Mouse (Mus musculus): Measurements from ENCODE around the gene Osmr. TPM values are rescaled to one million over a fixed set of nuclear protein-coding genes. Genes with fewer than 3 reads are reported as not detected.

The Osmr gene
- 1 to 10 TPM; 3.0 to 4.1 TPM for total RNA-seq (2021)
- long read RNA-seq, experiment 1, partial matches to known transcripts = 1 of 3 reads
- long read RNA-seq, experiment 1, other reads (novel, unspliced or antisense) = 2 of 3 reads
- long read RNA-seq, experiment 2, partial matches to known transcripts = 2 of 2 reads
- long read RNA-seq, experiment 2, other reads (novel, unspliced or antisense) = 0 of 2 reads

GRCm38 (mm10) chr15:6874601-6875019 is at the start of gene Osmr:
Osmr (minus strand) TSS chr15:6874969.
- DNase-seq = no peak
- intact Hi-C loops (cut with DNase I) = no loop called here

GRCm38 (mm10) chr15:6919406-6919805 is 44.6 kb upstream of the Osmr start:
- DNase-seq = no peak
- intact Hi-C loops (cut with DNase I) = loop anchor here (5.0 kb wide), 1 partner anchor 43 kb away; no protein-coding TSS in a partner anchor

DNA sequence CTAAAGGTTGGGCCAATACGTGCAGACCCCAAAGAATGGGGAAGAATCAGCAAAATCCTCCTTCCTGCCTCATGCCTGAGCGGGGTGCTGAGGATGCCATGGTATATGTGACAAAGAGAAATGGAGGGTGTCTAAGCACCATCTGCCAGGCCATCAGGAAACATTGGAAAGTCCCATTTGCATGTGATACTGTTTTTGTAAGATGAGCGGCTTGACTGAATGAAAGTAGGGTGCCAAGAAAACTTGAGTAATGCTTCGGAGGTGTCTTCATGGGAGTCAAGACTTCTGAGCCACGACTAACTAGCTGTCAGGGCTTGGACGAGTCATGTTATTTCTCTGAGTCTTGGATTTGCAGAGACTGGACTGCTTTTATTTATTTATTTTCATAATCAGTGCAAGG is 39.4 kb upstream of the Osmr start:
- intact Hi-C loops (cut with DNase I) = loop anchor here (5.0 kb wide), 1 partner anchor 88 kb away; no protein-coding TSS in a partner anchor
- no peak for DNase-seq

- DNase-seq = peak; percentile 88 to 89
- intact Hi-C loops (cut with DNase I) = loop anchor here (1.0 to 5.0 kb wide), 5 partner anchors 93 to 533 kb away; no protein-coding TSS in a partner anchor
Measured at GRCm38 (mm10) chr15:6909669-6910068, 34.9 kb upstream of the Osmr start.

DNA sequence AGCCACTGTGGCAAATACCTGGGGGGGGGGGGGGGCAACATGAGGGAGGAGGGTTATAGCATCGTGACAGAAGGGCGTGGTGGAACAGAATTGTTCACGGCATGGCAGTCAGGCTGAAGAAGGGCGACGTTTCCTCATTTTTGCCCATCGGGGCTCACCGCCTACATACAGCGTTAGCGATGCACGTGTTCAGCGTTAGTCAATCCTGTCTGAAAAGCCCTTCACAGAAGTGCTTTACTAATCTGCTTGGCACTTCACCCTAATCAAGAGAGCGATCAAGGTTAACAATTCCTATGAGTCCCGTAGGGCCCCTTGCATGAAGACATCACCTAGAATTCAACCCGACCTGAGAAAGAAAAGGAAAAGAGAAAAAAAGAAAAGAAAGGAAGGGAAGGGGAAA is 34.3 kb upstream of the Osmr start:
- intact Hi-C loops (cut with DNase I) = loop anchor here (1.0 to 5.0 kb wide), 4 partner anchors 218 to 533 kb away; no protein-coding TSS in a partner anchor

DNA sequence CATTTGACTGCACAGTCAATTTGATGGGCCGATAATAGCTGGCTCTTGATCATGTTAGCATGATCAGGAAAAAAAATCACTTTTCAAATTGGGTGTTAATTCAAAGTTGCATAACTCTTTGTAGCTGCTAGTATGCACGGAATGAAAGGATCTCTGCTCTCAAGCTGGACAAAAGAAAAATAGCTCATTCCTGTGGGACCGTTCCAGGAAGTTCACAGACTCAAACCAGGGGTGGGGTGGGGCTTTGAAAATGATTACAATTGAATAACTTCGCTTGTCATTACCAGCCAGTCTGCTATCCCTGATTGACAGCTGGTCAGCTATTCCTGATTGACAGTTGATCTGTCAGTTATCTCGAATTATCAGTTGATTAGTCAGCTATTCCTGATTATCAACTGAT is 33.8 kb upstream of the Osmr start:
- no peak for DNase-seq
- intact Hi-C loops (cut with DNase I) = loop anchor here (2.0 to 5.0 kb wide), 3 partner anchors 219 to 534 kb away; no protein-coding TSS in a partner anchor

More for the DNA sequence above, 34.3 kb upstream of the Osmr start:
- no peak for DNase-seq

DNA sequence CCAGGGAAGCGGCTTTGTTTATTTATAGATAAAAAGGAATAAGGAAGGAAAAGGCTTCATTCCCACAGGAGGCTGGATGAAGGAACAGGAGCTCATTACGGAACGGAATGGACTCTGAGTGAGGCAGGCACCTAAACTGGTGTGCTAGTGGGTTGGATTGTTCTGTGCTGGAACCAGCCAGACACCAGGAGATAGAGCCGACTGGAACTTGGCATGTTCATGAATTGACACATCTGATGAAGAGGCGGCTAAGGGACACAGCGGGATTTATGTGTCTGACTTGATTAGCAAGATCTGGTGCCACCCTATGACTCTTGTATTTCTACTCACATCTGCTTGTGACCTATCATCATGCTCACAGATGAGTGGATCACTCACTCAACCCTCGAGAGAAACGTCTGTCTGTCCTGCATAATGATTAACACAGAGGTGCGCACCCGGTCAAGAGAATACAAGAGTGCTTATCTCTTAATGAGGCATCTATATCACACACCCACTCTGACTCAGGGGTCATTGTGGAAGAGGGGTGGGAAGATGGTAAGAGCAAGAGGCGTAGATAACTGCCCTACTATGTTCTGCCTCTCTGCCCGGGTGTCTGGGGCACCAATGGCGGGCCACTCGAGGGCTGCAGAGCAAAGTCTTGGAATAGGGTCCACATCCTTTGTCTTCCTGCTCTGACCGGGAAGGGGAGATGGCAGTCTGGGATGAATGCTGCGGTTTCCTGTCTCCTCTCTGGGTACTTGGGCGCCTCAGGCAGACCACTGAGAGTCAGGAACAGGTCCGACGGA is 31.7 kb upstream of the Osmr start:
- intact Hi-C loops (cut with DNase I) = loop anchor here (5.0 kb wide), 2 partner anchors 221 to 536 kb away; no protein-coding TSS in a partner anchor
- DNase-seq = no peak

DNA sequence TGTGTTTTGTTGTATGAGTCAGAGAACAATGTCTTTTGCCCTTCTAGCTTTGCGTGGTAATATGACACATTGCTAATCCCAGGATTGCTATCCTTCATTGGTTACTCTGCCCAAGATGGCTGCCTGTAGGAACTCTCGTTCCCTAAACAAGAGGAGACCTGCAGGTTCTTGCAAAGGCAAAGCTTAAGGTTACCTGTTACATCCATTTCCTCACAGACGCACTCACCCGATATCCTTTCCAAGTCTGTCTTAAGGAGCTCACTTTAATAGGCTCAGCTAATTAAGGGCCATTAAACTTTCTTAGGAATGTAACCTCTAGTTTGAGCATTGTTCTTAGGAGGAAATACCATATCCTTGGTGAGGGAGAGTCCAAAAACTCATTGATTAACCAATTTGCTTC is 31.0 kb upstream of the Osmr start:
- no peak for DNase-seq
- intact Hi-C loops (cut with DNase I) = loop anchor here (5.0 kb wide), 2 partner anchors 222 to 537 kb away; no protein-coding TSS in a partner anchor

DNA sequence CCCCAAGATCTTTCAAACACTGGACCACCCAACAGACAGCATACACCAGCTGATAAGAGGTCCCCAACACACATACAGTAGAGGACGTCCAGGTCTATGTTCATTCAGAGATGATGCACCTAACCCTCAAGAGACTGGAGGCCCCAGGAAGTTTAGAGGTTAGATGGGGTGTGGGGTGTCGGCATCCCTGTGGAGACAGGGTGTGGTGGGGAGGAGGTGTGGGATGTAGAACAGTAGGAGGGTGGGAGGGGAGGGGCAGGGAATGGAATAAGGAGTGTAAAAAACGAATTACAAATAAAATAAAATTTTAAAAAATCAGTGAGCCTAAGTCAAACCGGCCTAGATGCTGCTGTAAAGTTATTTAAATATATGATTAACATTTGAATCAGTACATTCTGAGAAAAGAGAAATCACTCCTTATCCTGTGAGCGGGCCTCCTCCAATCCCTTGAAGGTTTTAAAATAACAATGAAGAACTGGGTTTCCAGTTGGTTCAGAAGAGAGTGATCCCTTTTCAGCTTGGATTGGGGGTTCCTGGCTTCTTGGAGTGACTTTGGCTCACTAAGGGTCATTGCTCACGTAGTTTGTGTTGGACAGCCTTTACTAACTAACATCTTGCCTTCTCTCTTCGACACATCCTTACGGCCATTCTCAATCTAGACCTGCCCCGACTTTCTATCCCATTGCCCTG is 28.7 kb upstream of the Osmr start:
- intact Hi-C loops (cut with DNase I) = no loop called here
- DNase-seq = no peak

DNA sequence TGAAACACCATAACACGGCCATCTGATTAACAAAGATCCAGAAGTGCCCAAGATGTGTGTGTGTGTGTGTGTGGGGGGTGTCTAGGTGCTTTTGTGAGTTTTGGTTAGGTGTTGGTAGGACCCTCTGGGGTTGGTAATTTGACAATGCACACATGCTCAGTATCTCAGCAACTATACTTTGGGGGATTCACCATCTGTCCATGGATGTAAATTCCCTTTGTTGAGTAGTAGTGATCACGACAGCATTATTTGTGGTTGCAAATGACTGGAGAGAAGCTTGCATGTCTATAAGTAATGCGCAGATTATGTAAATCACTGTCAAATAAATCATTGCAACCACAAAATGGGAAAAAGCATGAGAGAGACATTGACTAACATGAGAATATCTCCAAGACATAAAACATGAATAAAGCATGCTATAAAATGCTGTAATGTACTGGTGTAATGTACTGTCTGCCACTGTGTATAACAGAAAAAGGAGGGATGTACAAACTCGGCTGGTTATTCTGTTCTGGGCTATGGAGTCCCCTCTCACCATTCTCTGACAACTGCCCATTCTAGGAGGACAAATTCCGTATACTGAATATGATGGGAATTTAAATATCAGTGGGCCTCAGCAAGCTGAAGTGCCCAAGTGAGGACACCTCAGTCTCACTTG is 27.3 kb upstream of the Osmr start:
- DNase-seq = no peak
- intact Hi-C loops (cut with DNase I) = no loop called here

- DNase-seq = no peak
- intact Hi-C loops (cut with DNase I) = no loop called here
Measured at GRCm38 (mm10) chr15:6901236-6901635, 26.5 kb upstream of the Osmr start.

DNA sequence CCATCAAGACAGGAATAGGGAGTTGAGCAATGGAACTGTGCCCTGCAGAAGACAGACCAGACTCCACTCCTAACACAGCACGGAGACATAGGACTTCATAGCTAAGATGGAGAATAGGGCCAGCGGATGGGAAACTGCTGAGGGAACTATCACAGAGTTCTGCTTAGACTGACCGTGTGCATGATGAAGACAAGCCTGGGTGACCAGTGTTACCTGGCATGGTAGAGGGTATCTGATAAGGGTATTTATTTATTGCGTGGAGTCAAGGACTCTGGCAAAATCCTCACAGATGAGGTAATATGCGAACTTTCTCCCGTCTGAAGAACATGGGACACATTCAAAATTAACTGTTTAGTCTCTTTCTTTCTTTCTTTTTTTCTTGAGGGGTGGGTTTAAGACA is 9.5 kb upstream of the Osmr start:
- no peak for DNase-seq
- intact Hi-C loops (cut with DNase I) = loop anchor here (10.0 kb wide), 1 partner anchor 259 kb away; no protein-coding TSS in a partner anchor

GRCm38 (mm10) chr15:6883816-6884215 is 9.0 kb upstream of the Osmr start:
- intact Hi-C loops (cut with DNase I) = loop anchor here (1.0 to 10.0 kb wide), 2 partner anchors 43 to 259 kb away; no protein-coding TSS in a partner anchor
- peak; percentile 40 to 45 for DNase-seq

- intact Hi-C loops (cut with DNase I) = loop anchor here (1.0 to 10.0 kb wide), 2 partner anchors 42 to 258 kb away; no protein-coding TSS in a partner anchor
- no peak for DNase-seq
Measured at GRCm38 (mm10) chr15:6883091-6883490, 8.3 kb upstream of the Osmr start.

DNA sequence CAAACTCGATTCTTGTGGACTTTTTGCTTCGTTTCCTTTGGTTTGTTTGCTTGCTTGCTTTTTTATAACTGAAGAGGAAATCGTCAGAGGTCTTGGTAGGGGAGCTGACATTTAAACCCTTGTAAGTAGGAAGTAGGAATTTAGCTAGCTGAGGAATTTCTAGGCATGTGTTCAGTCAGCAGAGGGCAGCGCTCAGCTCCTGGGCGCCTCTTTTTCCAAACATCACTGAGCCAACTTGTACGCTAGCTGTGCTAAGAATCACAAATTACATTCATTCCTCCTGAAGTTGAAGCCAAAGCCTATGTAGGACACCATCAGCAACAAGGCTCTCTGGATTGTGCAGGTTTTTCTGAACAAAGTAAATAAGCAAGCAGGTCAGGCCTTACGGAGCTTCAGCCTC is 7.4 kb upstream of the Osmr start:
- DNase-seq = no peak
- intact Hi-C loops (cut with DNase I) = loop anchor here (10.0 kb wide), 1 partner anchor 257 kb away; no protein-coding TSS in a partner anchor

DNA sequence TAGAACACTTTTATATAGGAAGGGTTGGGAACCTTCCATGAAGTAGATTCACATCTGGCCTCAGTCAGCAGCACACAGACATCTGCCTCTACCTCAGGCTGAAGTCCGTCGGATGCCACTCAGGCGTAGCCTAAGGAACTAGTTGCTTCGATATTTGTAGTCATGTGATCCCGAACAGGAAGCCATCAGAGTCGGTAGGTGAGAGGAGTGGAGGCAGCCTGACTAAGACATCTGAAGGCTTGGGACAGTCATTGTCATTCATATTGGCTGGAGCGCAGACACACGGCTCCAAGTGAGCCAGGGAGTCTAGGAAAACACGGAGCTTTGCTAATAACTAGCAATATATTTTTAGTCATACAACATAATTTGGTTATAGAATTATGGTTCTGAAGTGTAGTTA is 6.4 kb upstream of the Osmr start:
- intact Hi-C loops (cut with DNase I) = loop anchor here (10.0 kb wide), 1 partner anchor 256 kb away; no protein-coding TSS in a partner anchor
- DNase-seq = no peak

GRCm38 (mm10) chr15:6873807-6874600 is 765 bp downstream of the Osmr start:
- peak; percentile 76 to 82 for DNase-seq
- intact Hi-C loops (cut with DNase I) = no loop called here

DNA sequence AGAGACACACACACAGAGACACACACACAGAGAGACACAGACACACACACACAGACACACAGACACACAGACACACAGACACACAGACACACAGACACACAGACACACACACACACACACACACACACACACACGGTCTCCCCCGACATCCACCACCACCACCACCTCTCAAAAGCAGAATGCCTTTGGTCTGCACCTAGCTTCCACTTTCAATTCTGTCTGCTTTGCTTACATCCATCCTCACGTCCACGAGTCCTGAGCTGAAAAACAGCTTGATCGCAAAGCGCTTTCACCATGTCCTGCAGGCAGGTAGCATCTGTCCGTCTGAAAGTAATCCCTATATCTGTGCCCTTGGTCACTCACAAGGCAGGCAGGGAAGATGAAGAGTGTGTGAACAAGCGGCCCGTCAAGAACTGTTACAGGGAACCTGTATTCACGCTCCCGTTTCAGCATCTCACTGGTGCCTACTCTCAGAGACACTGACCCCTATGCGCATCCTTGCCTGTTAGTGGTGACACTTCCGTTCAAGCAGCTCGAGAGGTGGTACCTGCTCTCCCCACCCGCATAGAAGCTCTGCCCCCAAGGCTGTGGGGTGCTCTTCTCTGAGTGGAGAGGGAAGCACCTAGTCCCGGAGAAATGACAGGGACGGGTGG is 1.5 kb downstream of the Osmr start:
- peak in 1 of 2 experiments; percentile 31 for DNase-seq
- intact Hi-C loops (cut with DNase I) = no loop called here
